Mouse (Mus musculus): ENCODE data around the gene Cyp2u1.

Cyp2u1 gene

GRCm38 (mm10) chr3:131306255-131306654 lies 3.2 kb upstream of the Cyp2u1 start:
- ATAC-seq (ENCODE audit: low TSS enrichment) = no peak

GRCm38 (mm10) chr3:131303320-131303714 lies 290 bp upstream of the Cyp2u1 start:
- peak; percentile 10; the same call in 1 of the 2 replicates for ATAC-seq (ENCODE audit: low TSS enrichment)

- no peak for ATAC-seq (ENCODE audit: low TSS enrichment)
Measured at GRCm38 (mm10) chr3:131299908-131300307, 3.1 kb downstream of the Cyp2u1 start.

DNA sequence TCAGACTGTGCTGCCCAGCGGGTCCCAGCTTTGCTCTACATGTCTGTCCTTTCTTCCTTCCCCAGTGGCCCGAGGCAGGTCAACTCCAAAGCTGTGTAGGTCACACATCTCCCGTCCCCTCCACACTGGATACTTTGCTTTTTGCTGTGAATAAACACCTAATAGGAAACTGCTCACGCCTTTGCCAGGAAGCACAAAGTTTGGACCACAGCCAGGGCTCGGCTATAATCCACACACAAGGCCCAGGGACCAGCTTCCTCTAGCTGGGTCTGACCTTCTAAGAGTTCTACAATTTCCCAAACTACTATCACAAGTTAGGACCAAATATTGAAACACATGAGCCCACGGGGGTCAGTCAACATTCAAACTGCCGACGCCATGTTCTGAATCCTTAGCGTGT lies 3.9 kb downstream of the Cyp2u1 start:
- ATAC-seq (ENCODE audit: low TSS enrichment) = no peak

- ATAC-seq (ENCODE audit: low TSS enrichment) = no peak
Measured at GRCm38 (mm10) chr3:131296893-131297292, 6.1 kb downstream of the Cyp2u1 start.

GRCm38 (mm10) chr3:131295513-131296200 lies 7.4 kb downstream of the Cyp2u1 start:
- ATAC-seq (ENCODE audit: low TSS enrichment) = no peak

GRCm38 (mm10) chr3:131294503-131294902 lies 8.5 kb downstream of the Cyp2u1 start:
- no peak for ATAC-seq (ENCODE audit: low TSS enrichment)

GRCm38 (mm10) chr3:131292959-131293358 lies 10.1 kb downstream of the Cyp2u1 start:
- ATAC-seq (ENCODE audit: low TSS enrichment) = no peak

DNA sequence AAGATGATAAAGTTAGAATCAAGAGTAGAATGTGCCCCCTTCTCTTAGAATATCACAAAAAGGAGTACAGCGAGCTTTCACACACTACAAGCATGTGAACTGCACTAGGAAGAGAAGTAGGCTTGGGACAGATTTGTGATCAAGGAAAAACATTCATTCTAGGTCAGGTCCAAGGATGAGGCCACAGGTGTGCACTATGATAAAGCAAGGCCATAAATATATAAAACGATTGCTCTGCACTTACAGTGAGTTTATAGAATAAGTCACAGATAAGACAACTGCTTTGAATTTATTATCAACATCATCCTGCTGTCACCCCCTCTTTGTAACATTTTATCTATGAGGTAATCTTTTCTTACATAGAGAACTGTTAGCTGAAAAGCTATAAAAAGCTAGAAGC lies 10.7 kb downstream of the Cyp2u1 start:
- ATAC-seq (ENCODE audit: low TSS enrichment) = no peak

- ATAC-seq (ENCODE audit: low TSS enrichment) = no peak
Measured at GRCm38 (mm10) chr3:131291890-131292289, 11.1 kb downstream of the Cyp2u1 start.

DNA sequence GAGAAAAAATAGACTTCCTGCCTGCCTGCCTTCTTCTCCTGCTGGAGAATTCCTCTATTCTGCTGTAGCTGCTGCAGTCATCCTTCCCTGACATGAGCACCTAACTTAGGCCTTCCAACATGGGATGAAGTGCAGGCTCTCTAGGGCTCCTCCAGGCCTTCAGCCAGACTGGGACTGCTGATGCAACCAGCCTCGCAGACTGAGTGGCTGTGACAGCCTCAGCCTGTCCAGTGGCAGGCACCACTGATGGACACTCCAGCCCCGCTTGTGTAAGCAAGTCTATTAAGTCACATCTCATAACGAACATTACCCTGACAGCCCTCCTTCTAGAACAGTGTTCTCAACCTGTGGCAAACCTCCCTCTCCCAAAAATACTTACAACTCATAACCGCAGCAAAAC lies 28.9 kb downstream of the Cyp2u1 start:
- ATAC-seq (ENCODE audit: low TSS enrichment) = no peak

DNA sequence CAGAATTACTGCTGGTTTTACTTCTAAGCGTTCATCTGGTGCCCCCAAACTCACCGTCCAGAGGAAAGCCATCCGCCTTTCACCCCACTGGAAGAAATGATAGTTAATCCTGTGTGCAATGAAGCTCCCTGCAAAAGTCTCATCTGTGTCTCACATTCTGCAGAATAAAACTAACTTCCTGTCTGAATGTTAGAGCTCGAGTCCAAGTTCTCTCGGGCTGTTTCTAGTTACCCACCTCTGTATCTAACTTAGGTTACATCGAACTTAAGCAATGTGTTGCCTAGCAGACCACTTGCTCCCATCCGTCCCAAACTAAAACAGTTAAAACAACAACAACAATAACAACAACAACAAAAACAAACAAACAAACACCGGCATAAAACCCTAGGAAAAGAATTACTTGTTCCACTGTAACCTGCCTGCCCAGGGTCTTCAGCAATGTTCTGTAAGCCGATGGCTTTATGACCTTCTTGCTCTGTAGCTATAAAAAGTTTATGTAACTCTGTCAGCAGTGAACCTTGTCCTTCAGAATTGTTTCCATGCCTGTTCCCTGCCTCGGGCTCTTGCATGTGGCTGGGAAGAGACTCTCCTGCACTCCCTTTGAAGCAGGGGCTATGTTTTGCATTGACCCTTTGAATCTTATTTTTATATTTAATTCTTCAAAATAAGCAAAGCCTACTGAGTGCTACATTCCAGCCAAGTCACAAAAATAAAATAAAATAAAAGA lies 30.5 kb downstream of the Cyp2u1 start:
- peak; percentile 58 for ATAC-seq (ENCODE audit: low TSS enrichment)

DNA sequence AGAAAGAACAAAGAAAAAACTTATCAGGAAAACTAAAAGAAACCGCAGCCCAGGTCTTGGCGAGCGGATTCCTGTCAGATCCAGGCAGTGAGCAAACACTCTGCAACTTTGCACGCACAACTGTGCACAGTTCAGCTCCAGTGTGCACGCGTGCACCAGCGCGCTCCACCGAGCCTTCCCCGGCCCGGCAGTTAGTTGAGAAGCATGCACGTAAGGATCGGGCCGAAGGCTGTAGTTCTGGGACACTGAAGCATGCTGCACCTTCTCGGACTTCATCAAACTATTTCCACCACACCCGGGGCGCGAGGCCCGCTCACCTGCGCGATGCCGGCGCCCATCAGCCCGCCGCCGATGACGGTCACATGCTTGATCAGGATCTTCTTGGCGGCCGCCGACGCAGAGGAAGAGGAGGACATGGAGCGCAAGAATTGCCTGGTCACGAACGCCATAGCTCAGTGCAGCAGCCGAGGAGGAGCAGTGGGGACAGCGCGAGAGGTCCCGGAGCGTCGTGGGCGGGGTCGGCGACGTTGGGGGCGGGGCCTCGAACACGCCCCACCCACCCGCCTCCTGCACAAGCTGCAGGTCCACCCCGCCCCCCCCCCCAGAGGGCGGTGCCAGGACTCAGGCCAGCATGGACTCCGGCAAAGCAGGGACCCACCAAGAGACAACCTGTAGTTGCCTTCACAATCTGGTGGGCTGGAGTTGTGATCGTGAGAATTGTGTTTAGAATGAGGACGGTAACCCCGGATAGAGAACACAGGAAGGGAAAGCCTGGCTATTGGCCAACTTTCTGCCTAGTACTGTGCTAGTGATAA lies 31.3 kb downstream of the Cyp2u1 start, which contains the start of gene Hadh:
Hadh (minus strand) TSS at position 543 of the 815 bp plus-strand sequence.
- ATAC-seq (ENCODE audit: low TSS enrichment) = peak; percentile 93

DNA sequence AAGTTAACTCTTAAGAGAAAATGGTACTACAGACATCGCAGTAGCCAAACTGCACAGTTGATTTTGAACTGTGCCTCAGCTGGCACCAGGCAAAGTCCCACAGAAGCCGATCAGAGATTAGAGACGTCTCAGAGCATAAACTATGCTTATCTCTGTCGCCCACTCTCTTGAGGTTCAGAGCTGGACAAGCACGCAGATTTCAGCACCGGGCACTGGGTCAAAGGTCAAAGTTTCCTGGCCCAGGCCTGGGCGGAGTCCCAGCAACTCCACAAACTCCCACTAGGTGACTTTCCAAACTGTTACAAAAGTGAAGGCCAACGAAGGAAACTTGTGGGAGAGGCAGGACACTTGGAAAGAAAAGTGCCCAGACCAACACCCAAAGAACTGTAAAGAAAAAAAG lies 31.9 kb downstream of the Cyp2u1 start:
- no peak for ATAC-seq (ENCODE audit: low TSS enrichment)

DNA sequence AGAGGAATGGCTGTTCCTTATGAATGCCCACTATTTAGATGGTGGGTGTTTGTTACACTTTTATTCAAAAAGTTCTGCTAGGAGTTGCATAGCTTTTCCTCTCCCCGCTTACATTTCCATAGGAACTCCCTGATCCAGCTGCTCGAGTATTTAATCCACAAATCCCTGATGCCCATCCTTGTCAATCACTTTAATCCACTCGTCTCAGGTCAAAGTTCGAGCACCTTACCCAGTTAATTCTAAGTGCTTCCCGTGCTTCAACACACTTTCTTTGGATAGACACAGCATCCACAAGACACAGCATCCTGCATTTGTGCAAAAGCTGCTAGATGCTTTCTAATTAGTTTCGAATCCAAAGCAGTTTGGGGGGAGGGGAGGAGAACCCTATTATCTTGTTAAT lies 32.6 kb downstream of the Cyp2u1 start:
- ATAC-seq (ENCODE audit: low TSS enrichment) = no peak

DNA sequence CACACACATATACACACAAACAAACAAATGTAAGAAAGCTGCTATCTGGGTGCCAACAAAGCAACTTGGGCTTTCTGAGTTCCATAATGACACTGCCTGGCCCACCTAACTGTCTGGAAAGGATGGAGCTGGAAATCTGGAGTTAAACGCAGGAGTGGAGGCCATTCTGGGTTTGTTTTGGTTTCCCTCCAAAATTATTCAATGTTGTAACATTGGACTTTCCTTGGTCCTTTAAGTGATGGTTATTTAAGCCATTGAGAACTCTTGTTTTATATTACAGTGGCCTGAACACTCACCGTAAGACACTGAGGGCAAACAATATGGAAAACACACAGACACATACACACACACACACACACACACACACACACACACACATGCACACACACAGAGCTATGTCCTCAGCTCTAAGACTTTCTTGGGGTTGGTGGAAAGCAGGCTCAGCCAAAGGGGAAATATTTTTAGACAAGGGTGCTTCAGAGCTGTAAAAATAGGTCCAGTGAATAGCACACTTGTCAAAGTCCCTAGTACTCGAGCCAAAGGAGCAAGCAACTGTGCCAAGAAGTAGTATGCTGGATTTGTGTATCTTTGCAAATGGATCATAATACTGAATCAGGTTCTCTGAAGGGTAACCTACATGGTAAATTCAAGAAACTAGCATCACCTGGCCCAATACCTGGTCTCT lies 36.5 kb downstream of the Cyp2u1 start:
- no peak for ATAC-seq (ENCODE audit: low TSS enrichment)

- ATAC-seq (ENCODE audit: low TSS enrichment) = peak; percentile 81
Measured at GRCm38 (mm10) chr3:131265516-131265915, 37.5 kb downstream of the Cyp2u1 start.

DNA sequence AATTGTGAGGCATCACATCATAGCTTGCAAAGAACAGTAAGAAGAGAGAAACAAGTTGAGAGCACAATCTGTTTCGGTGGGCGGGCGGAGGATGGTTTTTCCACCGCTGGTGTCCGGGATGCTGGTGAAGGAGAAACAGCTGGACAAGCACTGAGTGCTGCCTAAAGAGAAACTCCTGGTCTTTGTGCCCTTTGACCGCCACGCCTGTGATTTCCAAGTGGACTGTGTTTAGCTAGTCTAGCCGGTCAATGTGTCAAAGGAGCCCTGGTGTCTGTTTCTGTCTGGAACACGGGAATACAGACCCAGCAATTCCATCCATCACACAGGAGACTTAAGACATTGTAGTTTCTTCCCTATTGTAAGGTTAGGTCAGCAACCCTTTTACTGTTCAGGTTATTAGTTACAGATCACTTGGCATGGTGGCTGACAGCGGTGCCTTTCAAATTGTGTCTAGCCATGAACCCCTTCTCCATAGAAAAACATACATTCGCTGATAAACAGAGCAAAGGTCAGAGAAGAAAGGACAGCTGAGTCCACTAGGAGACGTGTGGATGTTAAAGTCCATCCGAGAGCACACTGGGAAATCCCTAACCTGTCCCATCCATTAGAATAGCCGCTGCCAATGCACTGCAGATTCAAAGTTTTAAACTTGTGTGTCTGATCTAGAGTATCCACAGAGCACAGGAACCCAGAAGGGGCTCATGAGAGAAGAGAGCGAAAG lies 39.1 kb downstream of the Cyp2u1 start:
- no peak for ATAC-seq (ENCODE audit: low TSS enrichment)

DNA sequence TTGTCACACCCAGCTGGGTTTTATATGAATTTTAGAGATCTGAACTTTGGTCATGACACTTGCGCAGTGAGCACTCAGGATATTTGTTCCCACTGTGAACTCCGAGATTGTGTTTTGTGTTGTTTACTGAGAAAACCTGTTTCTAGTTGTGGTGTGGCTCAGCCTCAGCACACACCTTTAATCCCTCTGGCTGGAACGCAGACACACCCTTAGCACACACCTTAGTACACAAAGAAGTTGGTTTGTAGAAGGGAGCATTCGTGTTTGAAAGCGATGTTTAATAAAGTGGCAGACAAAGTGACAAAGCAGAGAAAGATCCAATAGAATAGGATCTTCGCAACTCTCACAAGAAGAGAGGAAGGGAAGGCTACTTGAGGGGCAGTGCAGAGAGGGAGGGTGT lies 42.6 kb downstream of the Cyp2u1 start:
- no peak for ATAC-seq (ENCODE audit: low TSS enrichment)

DNA sequence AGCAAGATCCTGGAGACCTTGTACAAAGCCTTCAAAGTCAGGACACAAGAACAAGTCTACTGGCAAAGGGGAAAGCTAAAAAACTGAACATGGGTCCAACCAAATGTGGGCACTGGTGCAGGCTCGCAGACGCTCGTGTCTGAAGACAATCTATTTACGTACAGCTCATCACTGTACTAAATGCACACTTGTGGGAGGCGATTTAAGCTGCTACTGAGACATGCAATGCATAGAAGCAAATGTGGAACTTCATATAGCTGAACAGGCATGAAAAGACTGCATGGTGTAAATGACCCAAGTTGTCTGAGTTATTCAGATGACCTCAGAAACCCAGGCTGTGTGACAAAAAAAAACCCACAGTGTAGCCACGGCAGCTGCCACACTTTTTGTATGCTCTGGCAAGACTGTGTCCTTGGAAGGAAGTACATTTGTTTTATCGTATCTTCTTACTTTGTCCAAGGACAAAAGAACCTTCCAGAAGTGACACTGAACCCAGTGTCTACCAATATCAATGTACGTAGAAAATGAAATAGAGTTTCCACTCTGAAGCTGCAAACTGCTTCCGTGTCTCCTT lies 43.5 kb downstream of the Cyp2u1 start:
- ATAC-seq (ENCODE audit: low TSS enrichment) = peak; percentile 97

DNA sequence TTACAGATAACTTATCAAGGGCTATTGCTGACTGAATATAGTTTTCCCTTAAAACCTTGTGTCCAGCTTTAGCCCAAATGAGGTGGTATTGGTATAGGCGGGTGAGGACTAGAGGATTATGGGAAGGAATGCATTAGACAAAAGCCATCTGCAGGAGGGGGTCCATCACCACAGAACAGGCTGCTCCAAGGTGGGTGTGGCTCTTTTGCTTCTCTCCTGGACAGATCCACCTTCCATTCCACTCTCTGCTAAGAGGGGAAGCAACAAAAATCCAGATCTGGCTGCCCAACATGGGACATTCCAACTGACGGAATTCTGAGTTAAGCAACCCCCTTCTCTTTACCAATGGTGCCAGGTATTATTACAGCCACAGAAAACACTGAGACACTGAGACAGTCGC lies 44.1 kb downstream of the Cyp2u1 start:
- ATAC-seq (ENCODE audit: low TSS enrichment) = 0 out of 2 replicates have a peak, but pooled peaks have one; percentile 1

Data from frontal cortex, adult (tissue).